Mouse (Mus musculus) liver, embryonic 16.5 days (tissue): ENCODE data around the gene Zbed4. TPM values are rescaled to one million over a fixed set of nuclear protein-coding genes. Genes with fewer than 3 reads are reported as not detected.
"Not testable (repeated sequence)": the region's sequence is repeated elsewhere in the genome, so short reads cannot be mapped to it uniquely, and the experiment has no call there.

Experiments used
- ATAC-seq: fragments of 200-750 bp; cut with Nextera tagmentation; 2 replicates; pipeline ENCODE4 v1.8.0; 2017; ENCODE audit warnings: low read depth, mild to moderate bottlenecking, moderate number of reproducible peaks, moderate library complexity
- H3K27ac ChIP-seq: fragments of 300-500 bp; sonication (generic); 2 replicates; pipeline ENCODE4 v1.5.1; 2014; ENCODE audit warnings: mild to moderate bottlenecking, low read length
- H3K27me3 ChIP-seq: fragments of 300-500 bp; sonication (generic); 2 replicates; pipeline ENCODE4 v1.6.1; 2014; ENCODE audit warnings: low read depth, low read length, mixed read lengths; ENCODE audit not compliant: control insufficient read depth, insufficient read depth
- H3K36me3 ChIP-seq: fragments of 300-500 bp; sonication (generic); 2 replicates; pipeline ENCODE4 v1.6.1; 2014; ENCODE audit warnings: mild to moderate bottlenecking; ENCODE audit not compliant: control insufficient read depth, insufficient read depth
- H3K4me1 ChIP-seq: fragments of 300-500 bp; sonication (generic); 2 replicates; pipeline ENCODE4 v1.6.1; 2014; ENCODE audit warnings: low read depth, low read length, mixed read lengths; ENCODE audit not compliant: control insufficient read depth
- H3K4me2 ChIP-seq: fragments of 300-500 bp; sonication (generic); 2 replicates; pipeline ENCODE4 v1.6.1; 2014; ENCODE audit warnings: low read depth, low read length, mixed read lengths
- H3K4me3 ChIP-seq: fragments of 300-500 bp; sonication (generic); 2 replicates; pipeline ENCODE4 v1.5.1; 2014; ENCODE audit warnings: low read depth, mild to moderate bottlenecking, low read length
- H3K9ac ChIP-seq: fragments of 300-500 bp; sonication (generic); 2 replicates; pipeline ENCODE4 v1.6.1; 2014; ENCODE audit warnings: low read depth, low read length
- H3K9me3 ChIP-seq: fragments of 300-500 bp; sonication (generic); replicated peaks from 2 replicates; pipeline ENCODE4 v1.6.1; 2016; ENCODE audit warnings: low read length; ENCODE audit not compliant: control insufficient read depth
- WGBS: fragments of 180-500 bp; shearing (Covaris S2); extraction: QIAGEN DNeasy Blood & Tissue Kit; methylation state at CpG from one replicate; pipeline ENCODE4 v1.1.7; 2014; ENCODE audit not compliant: insufficient replicate concordance; 5-methylcytosine and 5-hydroxymethylcytosine counted together
- polyA plus RNA-seq: library from polyadenylated mRNA; unstranded; fragments of >200 nt; fragmentation: Nextera tagmentation; extraction: Ambion mirVana; gene quantifications from 2 replicates; pipeline ENCODE4 v1.2.1, GENCODE M21; 2015

The Zbed4 gene
- 10.0 and 10.2 TPM in 2 replicates for polyA plus RNA-seq

GRCm38 (mm10) chr15:88751564-88752402, at the start of gene Zbed4:
Gene Zbed4, plus strand, starts transcription at chr15:88751660.
- H3K9ac ChIP-seq, result peak within 1 kb of the TSS; percentile 96
- peak within 1 kb of the TSS; percentile 94 for H3K27ac ChIP-seq
- H3K4me1 ChIP-seq, result peaks cover 23% of the 10 kb centered on the region
- ATAC-seq, result no peak; the same call in 1 of the 2 replicates
- no peaks in the 10 kb centered on the region for H3K9me3 ChIP-seq
- peak within 1 kb of the TSS; percentile 77 for H3K4me2 ChIP-seq
- no peaks in the 10 kb centered on the region for H3K27me3 ChIP-seq
- peaks cover 7% of the 10 kb centered on the region; the same call in 1 of the 2 replicates for H3K36me3 ChIP-seq
- peak within 1 kb of the TSS; percentile 91 for H3K4me3 ChIP-seq
- WGBS, result under 1% methylated on average over 88 of the region's 119 CpGs

- Histone ChIP-seq H3K4me3 (no peak overlapping the region), H3K36me3 (peaks cover 48% of the 10 kb centered on the region)
- WGBS, result 85% methylated on average over 3 of the region's 3 CpGs
Measured at GRCm38 (mm10) chr15:88702501-88702900, 49.0 kb upstream of the Zbed4 start.

GRCm38 (mm10) chr15:88704284-88704683, 47.2 kb upstream of the Zbed4 start:
- WGBS, result 39% methylated on average over 1 of the region's 1 CpGs
- Histone ChIP-seq H3K4me3 (no peak overlapping the region), H3K4me1 (no peaks in the 10 kb centered on the region; the same call in 1 of the 2 replicates), H3K27me3 (no peaks in the 10 kb centered on the region), H3K4me2 (no peak overlapping the region), H3K9ac (no peak overlapping the region), H3K9me3 (no peaks in the 10 kb centered on the region), H3K36me3 (peaks cover 58% of the 10 kb centered on the region), H3K27ac (no peak overlapping the region)
- peak; percentile 64 for ATAC-seq

More at GRCm38 (mm10) chr15:88702501-88702900, 49.0 kb upstream of the Zbed4 start:
- Histone ChIP-seq H3K27ac (no peak overlapping the region), H3K27me3 (no peaks in the 10 kb centered on the region), H3K9ac (no peak overlapping the region), H3K4me1 (no peaks in the 10 kb centered on the region; the same call in 1 of the 2 replicates), H3K4me2 (no peak overlapping the region), H3K9me3 (no peaks in the 10 kb centered on the region)
- no peak for ATAC-seq

- H3K4me1 ChIP-seq, result no peaks in the 10 kb centered on the region; the same call in 1 of the 2 replicates
- 86% methylated on average over 6 of the region's 6 CpGs for WGBS
- no peaks in the 10 kb centered on the region for H3K9me3 ChIP-seq
- H3K4me2 ChIP-seq, result no peak overlapping the region
- no peak overlapping the region for H3K4me3 ChIP-seq
- H3K36me3 ChIP-seq, result peaks cover 66% of the 10 kb centered on the region
- H3K27ac ChIP-seq, result no peak overlapping the region
- H3K27me3 ChIP-seq, result no peaks in the 10 kb centered on the region
- H3K9ac ChIP-seq, result no peak overlapping the region
- no peak for ATAC-seq
Measured at GRCm38 (mm10) chr15:88706320-88706719, 45.1 kb upstream of the Zbed4 start.

- 79% methylated on average over 13 of the region's 13 CpGs for WGBS
- not testable (repeated sequence) for H3K4me3 ChIP-seq, H3K27me3 ChIP-seq, H3K27ac ChIP-seq, H3K4me1 ChIP-seq, H3K9ac ChIP-seq, H3K9me3 ChIP-seq, ATAC-seq, H3K4me2 ChIP-seq
- peaks cover 71% of the 10 kb centered on the region for H3K36me3 ChIP-seq
Measured at GRCm38 (mm10) chr15:88706987-88707386, 44.5 kb upstream of the Zbed4 start.

GRCm38 (mm10) chr15:88708204-88708603, 43.3 kb upstream of the Zbed4 start:
- no peak for ATAC-seq
- 89% methylated on average over 5 of the region's 5 CpGs for WGBS
- H3K9ac ChIP-seq, result no peak overlapping the region
- no peak overlapping the region for H3K4me3 ChIP-seq
- H3K4me1 ChIP-seq, result no peaks in the 10 kb centered on the region; the same call in 1 of the 2 replicates
- peaks cover 80% of the 10 kb centered on the region for H3K36me3 ChIP-seq
- no peaks in the 10 kb centered on the region for H3K9me3 ChIP-seq
- no peak overlapping the region for H3K27ac ChIP-seq
- H3K27me3 ChIP-seq, result no peaks in the 10 kb centered on the region
- H3K4me2 ChIP-seq, result no peak overlapping the region

- Histone ChIP-seq H3K36me3 (peaks cover 80% of the 10 kb centered on the region), H3K4me2 (no peak overlapping the region), H3K9me3 (no peaks in the 10 kb centered on the region), H3K4me3 (no peak overlapping the region), H3K27me3 (no peaks in the 10 kb centered on the region), H3K27ac (no peak overlapping the region), H3K9ac (no peak overlapping the region), H3K4me1 (no peaks in the 10 kb centered on the region; the same call in 1 of the 2 replicates)
- 80% methylated on average over 13 of the region's 13 CpGs for WGBS
- no peak for ATAC-seq
Measured at GRCm38 (mm10) chr15:88708657-88709511, 42.6 kb upstream of the Zbed4 start.

- H3K4me1 ChIP-seq, result no peaks in the 10 kb centered on the region
- H3K4me2 ChIP-seq, result no peak overlapping the region
- H3K4me3 ChIP-seq, result no peak overlapping the region
- H3K27ac ChIP-seq, result no peak overlapping the region
- no peaks in the 10 kb centered on the region for H3K9me3 ChIP-seq
- no peaks in the 10 kb centered on the region for H3K27me3 ChIP-seq
- WGBS, result 82% methylated on average over 5 of the region's 5 CpGs
- H3K9ac ChIP-seq, result no peak overlapping the region
- ATAC-seq, result no peak
- H3K36me3 ChIP-seq, result peaks cover 81% of the 10 kb centered on the region
Measured at GRCm38 (mm10) chr15:88709878-88710277, 41.6 kb upstream of the Zbed4 start.
